Mouse (Mus musculus): ENCODE data around the gene Ckap4. TPM values are rescaled to one million over a fixed set of nuclear protein-coding genes. Genes with fewer than 3 reads are reported as not detected.

Ckap4 gene
- 43.0 and 45.3 TPM in 2 replicates for polyA plus RNA-seq (2012; rRNA removed)

- peak; percentile 64 for DNase-seq (ENCODE audit: low spot score)
Observed at GRCm38 (mm10) chr10:84533912-84534671, at the start of gene Ckap4. Gene Ckap4, minus strand, starts transcription at chr10:84534062.

- DNase-seq (ENCODE audit: low spot score) = no peak
Observed at GRCm38 (mm10) chr10:84582236-84582635, 48.4 kb upstream of the Ckap4 start.

- DNase-seq (ENCODE audit: low spot score) = no peak
Observed at GRCm38 (mm10) chr10:84581191-84581590, 47.3 kb upstream of the Ckap4 start.

GRCm38 (mm10) chr10:84579527-84579926 is 45.7 kb upstream of the Ckap4 start:
- DNase-seq (ENCODE audit: low spot score) = no peak

GRCm38 (mm10) chr10:84578738-84579137 is 44.9 kb upstream of the Ckap4 start:
- DNase-seq (ENCODE audit: low spot score) = no peak

- DNase-seq (ENCODE audit: low spot score) = peak; percentile 68
Observed at GRCm38 (mm10) chr10:84577071-84577727, 43.3 kb upstream of the Ckap4 start.

- peak; percentile 80 for DNase-seq (ENCODE audit: low spot score)
Observed at GRCm38 (mm10) chr10:84576395-84577070, 42.7 kb upstream of the Ckap4 start, which contains the start of gene Tcp11l2. Gene Tcp11l2, plus strand, starts transcription at chr10:84576626.

GRCm38 (mm10) chr10:84576029-84576394 is 42.1 kb upstream of the Ckap4 start:
- no peak for DNase-seq (ENCODE audit: low spot score)

GRCm38 (mm10) chr10:84573671-84574420 is 40.0 kb upstream of the Ckap4 start:
- no peak for DNase-seq (ENCODE audit: low spot score)

- DNase-seq (ENCODE audit: low spot score) = no peak
Observed at GRCm38 (mm10) chr10:84571052-84571639, 37.3 kb upstream of the Ckap4 start.

- no peak for DNase-seq (ENCODE audit: low spot score)
Observed at GRCm38 (mm10) chr10:84564427-84564826, 30.6 kb upstream of the Ckap4 start.

- DNase-seq (ENCODE audit: low spot score) = no peak
Observed at GRCm38 (mm10) chr10:84562567-84563554, 29.0 kb upstream of the Ckap4 start.

GRCm38 (mm10) chr10:84562121-84562520 is 28.3 kb upstream of the Ckap4 start:
- DNase-seq (ENCODE audit: low spot score) = no peak

GRCm38 (mm10) chr10:84559986-84560385 is 26.1 kb upstream of the Ckap4 start:
- no peak for DNase-seq (ENCODE audit: low spot score)

- no peak for DNase-seq (ENCODE audit: low spot score)
Observed at GRCm38 (mm10) chr10:84558511-84558910, 24.6 kb upstream of the Ckap4 start.

- DNase-seq (ENCODE audit: low spot score) = no peak
Observed at GRCm38 (mm10) chr10:84556120-84556519, 22.3 kb upstream of the Ckap4 start.

GRCm38 (mm10) chr10:84554291-84555009 is 20.6 kb upstream of the Ckap4 start:
- DNase-seq (ENCODE audit: low spot score) = no peak

- no peak for DNase-seq (ENCODE audit: low spot score)
Observed at GRCm38 (mm10) chr10:84552477-84552876, 18.6 kb upstream of the Ckap4 start.

- DNase-seq (ENCODE audit: low spot score) = no peak
Observed at GRCm38 (mm10) chr10:84551846-84552245, 18.0 kb upstream of the Ckap4 start.

GRCm38 (mm10) chr10:84549920-84550293 is 16.0 kb upstream of the Ckap4 start:
- no peak for DNase-seq (ENCODE audit: low spot score)

All from urinary bladder, adult 2 months (tissue).